Mouse (Mus musculus) thymus, postnatal 14 days (tissue): ENCODE measurements around the gene Cc2d1b.
A peak's percentile ranks its signal among the peaks of the same experiment; 100 is the strongest.

ENCODE experiments used
- DNase-seq: peaks from one replicate; pipeline ENCODE4 v3.0.0; 2021

The Cc2d1b gene

DNA sequence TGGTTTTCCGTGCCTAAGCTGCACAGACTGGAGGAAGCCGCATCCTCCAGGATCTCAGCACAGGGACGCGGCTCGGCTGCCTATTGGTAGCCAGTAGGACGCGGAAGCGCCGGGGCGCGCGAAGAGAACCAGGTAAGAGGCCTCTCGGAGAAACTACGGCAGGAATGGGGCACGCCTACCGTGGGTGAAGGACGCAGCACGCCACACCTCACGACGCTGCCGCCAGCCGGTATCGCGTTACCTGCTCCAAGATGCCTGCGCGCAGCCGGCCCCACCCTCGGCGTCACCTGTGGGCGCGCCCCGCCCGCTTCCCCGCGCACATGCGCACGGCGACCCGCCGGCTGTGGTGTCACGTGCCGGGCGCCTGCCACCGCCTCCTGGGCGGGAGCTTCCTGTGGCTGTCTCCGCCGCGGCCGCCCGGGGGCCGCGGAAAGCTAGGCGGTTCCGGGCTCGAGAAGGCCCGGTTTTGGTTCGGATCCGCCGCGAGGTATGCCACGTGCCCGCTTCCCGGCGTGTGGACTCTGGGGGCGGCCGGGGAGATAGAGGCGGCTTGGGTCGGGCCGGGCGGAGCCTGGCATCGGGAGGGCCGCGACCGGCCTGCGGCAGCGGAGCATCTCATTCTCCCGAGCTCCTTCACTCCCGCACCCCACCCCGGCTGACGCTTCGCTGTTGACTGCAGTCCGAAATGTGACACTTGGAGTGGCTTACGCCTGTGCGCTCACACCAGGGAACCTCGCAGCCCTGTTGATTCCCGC lies at the start of gene Cc2d1b:
Cc2d1b (plus strand) TSS at position 354 of the 755 bp plus-strand sequence.
- peak; percentile 94 for DNase-seq

DNA sequence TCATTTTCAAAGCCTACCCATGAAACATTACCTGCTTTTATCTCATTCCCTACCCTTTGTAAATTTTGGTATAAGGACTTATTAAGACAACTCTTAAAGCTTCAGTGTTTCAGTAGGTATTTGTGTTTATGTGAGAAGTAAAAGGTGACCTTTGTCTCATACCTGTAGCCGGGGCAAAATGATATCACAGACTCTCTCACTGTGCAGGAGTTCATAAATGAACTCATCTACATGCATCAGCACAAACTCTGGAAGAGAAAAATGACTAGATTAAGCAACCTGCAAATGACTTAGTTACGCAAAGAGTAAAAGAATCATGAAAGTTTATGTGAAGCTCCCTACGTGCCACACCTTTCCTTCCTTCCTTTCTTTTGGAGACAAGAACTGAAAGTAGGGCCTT lies 47.1 kb upstream of the Cc2d1b start:
- DNase-seq, result no peak

DNA sequence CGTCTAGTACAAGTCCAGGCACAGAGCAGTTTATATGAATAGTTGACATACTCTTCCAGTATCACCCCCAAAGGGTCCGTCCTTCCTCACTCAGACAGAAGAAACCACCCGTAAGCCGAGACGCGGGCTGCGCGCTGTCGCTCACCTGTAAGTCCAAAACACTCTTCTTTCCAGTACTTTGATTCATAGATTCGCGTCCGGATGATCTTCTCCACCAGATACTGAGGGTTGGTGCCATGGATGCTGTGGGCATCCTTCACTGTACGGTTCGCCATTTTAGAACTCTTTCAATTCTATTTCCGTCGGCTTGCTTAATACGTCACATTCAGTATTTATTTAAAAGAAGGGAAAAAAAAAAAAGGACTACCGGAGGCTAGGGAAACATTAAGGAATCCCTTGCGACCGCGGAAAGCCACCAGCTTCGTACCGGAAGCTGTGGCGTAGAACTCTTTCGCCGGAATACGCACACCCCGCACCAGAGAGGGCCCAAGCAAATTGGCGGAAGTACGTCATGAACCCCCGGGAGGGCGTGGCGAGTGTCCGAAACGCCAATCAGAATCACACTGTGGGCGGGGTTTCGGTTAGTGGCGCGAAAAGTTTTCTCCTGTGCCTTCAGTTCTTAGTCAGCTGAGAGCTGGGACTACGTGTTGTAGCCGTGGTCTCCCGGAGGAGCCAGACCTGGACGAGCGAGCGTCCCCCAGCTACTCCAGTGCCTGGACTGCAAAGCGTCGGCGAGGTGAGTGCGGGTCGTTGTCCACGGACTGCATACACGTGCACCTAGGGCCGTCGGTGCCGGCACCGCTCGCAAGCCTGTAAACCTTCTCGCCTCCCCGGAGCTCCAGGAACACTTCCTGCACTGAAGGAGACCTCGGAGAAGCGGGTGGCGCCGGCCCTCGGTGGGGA lies 40.6 kb upstream of the Cc2d1b start, which contains the start of the genes Prpf38a and Orc1:
Prpf38a (minus strand) TSS at position 497 of the 903 bp plus-strand sequence.
Orc1 (plus strand) TSS at position 584 of the 903 bp plus-strand sequence.
- DNase-seq, result peak; percentile 98

DNA sequence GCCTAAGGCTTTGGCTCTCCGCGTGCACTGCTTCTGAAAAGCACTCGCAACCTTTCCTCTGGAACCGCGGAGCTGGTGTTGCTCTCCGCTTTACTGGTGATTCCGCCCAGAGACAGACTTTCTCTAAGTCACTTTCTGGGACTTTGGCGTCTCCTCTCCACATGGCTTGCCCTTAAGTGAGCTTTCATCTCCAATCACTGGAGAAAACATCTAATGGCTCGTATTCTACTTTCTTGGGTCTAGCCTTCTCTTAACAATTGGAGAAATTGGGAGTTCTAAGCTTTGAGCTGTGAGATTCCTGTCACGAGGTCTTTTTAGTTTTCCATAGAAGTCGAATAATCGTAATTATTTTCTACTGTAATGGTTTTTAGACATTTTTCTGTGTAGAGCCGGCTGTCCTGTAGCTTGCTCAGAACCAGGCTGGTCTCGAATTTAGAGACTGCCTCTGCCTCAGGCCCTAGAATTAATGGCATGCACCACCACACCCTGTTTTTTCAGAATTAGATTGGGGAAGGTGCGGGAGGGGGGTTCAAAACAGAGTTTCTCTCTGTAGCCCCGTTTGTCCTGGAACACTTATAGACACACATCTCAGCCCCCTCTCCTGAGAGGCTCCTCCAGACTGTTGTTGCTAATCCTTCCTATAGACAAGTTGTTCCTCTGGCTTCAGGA lies 39.9 kb upstream of the Cc2d1b start:
- DNase-seq, result no peak

DNA sequence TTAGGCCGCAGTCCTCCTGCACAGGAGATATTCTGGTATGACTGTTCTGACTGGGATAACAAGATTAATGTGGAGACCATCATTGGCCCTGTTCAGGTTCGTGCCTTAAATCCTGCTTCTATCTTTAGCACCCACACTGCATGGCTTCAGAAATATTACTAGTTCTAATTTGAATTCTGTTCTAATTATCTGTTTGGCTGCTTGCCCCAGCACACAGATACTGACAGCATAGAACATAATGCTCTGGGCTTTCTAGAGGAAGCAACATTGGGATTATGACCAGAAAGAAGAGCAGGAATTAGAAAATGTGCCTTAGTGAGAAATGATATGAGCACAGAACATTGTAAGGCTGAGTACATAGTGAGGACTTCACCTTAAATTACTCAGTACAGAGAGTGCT lies 26.4 kb upstream of the Cc2d1b start:
- DNase-seq, result no peak

DNA sequence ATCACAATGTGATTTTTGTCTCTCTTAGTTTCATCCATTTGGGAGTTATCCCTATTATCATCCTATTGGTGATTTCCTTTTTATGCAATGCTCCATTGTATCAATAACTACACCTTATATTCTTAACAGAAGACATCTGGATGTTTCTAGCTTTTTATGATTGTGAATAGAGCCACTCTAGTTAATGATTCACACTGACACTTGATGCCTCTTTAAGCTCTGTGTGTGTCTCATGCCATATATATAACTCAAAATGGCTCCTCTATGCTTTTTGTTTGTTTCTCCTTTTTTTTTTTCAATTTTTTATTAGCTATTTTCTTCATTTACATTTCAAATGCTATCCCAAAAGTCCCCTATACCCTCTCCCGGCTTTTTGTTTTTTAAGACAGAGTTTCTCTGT lies 24.0 kb upstream of the Cc2d1b start:
- no peak for DNase-seq

DNA sequence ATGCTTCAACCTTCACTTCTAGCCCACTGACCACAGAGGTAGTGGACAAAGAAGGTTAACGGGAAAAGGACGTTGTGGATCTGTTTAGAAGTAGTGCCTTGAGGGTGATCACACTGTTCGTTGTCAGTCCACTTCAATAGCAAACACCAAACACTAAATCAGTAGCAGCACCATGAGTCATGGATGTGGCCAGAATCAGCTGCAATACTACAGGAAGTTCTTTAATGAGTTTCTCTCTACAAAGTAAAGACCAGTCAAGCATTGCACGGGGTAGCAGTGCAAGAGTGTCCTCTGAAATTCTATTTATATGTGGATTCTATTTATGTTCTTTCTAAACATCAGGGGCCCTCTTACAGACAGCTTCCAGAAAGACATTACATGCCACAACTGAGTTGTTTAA lies 21.4 kb upstream of the Cc2d1b start:
- DNase-seq, result no peak

DNA sequence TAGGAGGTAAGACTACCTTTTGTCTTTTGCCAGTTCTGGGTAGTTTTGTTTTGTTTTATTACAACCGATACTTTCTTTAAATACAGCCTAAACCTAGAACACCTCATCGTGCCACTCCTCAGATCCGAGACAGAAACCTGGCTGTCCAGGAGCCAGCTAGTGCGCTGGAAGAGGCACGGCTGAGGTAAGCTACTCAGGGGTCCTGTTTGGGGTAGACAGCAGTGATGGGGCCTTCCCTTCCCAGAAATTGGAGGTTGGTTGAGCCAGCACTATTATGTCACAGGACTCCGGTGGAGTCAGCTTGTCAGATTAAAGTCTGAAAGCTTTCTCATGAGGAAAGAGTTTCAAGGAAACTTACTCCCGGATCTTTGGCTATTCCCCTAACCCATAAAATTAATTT lies 17.9 kb upstream of the Cc2d1b start:
- no peak for DNase-seq

DNA sequence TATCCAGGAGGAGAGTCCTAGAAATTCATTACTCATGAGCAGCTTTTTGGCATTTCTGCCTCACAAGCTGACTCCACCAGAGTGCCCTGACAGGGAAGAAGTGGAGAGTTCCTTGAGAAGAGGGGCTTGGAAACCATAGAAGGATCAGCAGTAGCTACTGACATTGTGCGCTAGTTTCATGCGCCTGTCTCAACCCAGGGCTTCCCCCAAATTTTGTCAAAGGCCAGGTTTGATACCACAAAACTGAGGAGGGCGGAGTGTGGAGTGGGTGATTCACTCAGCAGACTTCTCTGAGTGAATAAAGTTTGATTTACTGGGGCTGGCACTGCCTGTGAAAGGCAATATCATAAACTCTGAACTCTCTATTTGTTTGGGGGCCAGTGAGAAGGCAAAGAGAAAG lies 11.1 kb upstream of the Cc2d1b start:
- no peak for DNase-seq

DNA sequence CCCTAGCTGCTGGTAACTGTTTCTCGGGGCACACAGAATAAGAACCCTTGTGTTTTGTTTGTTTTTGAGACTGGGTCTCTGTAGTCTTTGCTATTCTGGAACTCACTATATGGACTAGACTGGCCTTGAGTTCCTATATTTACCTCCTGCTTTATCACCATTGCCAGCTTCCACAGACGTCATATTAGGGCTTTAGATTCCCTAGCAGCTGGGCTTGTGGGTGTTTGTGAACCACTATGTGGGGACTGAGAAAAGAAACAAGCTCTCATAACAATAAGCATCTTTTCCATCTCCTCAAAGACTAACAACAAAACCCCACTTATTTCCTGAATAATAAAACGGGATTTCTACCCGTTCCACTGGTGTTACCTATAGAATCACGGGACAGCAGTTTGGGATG lies 8.8 kb upstream of the Cc2d1b start:
- DNase-seq, result no peak

DNA sequence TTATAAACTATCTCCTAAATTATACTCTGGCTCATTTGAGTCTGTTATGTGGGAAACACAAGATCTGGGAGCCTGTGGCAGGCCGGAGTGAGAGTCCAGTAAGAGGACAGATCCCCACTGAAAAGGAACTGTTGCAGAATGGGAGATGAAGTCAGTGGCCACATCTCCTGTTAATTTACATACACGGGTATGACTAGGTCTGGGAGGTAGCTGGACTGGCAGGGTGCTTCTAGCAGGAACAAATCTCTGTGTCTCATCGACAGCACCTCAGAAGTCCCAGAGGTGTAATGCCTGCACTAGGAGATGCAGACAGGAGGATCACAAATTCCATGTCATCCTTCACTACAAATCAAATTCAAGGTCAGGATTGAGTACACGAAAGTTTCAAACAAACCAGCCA lies 1.2 kb upstream of the Cc2d1b start:
- no peak for DNase-seq

DNA sequence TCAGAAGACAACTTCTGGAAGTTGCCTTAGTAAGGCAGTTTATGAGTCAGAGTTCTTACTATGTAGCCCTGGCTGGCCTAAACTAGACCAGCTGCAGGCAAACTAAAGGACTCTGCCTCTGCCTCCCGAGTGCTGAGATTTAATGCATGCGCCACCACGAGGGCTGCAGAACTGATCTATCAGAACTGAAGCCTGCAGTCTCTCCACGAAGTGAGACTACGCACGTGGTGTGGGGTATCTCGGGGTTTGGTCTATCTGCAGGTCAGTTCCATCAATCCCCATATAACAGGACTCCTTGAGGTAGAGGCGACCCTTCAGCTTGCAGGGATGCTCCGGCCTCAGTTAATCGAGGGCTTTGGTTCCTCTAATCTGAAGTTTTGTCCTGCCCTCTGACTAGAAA lies 575 bp upstream of the Cc2d1b start:
- DNase-seq, result peak; percentile 26

DNA sequence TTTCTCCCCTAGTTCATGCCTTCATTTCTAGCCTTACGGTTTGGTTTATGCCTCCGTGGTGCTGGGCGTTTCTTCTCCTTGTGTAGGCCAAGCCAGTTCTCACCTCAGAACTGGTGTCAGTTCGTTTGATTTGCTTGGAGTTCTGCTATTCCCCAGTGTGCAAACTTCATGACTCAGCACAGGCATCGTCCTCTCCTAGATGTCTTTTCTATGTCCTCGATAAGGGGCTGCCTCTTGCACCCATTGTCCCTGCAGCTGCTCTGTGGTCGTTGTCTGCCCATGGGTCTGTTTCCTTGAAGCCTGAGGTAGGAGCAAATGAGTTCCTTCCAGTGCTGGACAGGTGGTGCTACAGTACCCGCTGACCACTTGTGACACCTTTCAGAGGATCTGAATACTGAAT lies 796 bp downstream of the Cc2d1b start:
- DNase-seq, result peak; percentile 10

DNA sequence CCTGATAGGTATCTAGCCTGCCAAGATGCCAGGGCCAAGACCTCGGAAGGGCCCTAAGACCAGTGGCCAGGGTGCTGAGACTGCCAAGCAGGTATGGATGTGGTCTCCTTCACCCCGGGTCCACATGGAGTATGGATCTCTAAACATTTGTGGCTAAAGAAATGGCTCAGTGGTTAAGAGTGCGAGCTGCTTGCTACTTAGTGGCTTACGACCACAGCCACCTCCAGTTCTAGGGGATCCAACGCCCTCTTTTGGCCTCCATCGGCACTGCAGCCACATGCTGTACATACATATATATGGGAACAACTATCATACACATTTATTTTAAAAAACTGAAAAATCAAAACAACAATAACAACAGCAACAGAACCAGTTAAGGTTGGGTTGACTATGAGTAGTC lies 1.8 kb downstream of the Cc2d1b start:
- peak; percentile 33 for DNase-seq

DNA sequence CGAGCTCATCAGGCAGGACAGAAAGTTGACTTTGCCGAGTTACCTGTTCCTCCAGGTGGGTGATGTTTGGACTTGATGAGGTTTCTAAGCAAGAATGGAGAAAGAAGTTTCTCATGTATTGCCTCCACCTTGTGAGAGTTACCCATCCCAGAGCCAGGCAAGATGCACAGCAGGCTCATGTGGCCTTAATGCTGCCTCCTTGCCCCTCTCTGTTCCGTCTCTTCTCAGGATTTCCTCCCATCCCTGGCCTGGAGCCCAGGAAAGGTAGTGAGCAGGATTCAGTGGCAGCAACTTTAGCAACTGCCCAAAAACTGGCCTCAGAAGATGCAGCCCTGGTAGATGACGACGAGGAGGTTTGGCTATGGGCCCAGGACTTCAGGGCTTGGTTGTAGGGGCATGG lies 7.3 kb downstream of the Cc2d1b start:
- no peak for DNase-seq

DNA sequence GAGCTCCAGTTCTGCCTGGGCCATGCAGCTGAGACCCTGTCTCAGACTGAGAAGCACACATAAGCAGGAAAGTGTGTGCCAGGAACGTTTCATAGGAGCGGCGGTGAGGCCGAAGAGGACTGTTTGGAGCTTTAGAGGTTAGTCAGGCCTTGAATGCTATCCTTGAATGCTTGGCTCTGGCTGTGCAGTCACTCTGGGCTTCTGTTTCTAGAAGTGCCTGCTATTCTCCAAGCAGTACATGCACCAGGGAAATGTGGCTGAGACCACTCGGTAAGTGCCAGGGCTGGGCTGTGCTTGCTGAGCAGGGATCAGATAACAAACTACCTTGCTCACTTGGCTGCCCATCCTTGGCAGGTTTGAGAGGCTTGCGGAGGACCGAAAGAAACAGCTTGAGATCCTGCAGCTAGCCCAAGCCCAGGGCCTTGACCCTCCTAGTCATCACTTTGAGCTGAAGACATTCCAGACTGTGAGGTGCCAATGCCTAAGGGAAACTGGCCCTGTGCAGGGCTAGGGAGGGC lies 9.7 kb downstream of the Cc2d1b start:
- DNase-seq, result no peak

DNA sequence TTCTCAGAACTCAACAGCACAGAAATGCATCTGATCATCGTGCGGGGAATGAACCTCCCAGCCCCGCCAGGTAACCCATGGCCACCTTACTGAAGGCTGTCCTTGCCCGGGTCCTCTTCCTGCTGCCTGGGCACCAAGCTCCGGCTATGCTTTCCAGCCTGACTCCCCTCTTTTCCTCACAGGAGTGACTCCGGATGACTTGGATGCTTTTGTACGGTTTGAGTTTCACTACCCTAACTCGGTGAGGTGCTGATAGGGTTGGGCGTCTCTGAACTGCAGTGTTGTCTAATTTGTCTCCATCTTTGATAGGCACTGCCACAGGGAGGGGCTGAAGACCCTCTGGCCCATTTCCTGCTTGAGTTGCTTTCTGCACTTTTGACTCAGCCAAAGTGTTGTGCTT lies 10.4 kb downstream of the Cc2d1b start:
- DNase-seq, result no peak

DNA sequence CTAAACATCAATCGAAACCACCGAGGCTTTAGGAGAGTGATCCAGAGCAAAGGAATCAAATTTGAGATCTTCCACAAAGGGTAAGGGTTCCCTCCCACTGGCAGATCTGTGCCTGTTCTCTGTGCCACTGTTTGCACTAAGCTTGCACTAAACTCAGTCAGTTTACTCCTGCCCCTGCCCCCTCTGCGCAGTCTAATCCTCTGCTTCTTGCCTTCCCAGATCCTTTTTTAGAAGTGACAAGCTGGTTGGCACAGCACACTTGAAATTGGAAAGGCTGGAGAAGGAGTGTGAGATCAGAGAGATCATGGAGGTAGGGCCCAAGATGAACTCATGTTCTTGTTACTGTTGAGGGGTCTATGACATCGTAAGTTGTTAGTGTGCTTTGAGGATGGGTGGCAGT lies 11.9 kb downstream of the Cc2d1b start:
- DNase-seq, result no peak

DNA sequence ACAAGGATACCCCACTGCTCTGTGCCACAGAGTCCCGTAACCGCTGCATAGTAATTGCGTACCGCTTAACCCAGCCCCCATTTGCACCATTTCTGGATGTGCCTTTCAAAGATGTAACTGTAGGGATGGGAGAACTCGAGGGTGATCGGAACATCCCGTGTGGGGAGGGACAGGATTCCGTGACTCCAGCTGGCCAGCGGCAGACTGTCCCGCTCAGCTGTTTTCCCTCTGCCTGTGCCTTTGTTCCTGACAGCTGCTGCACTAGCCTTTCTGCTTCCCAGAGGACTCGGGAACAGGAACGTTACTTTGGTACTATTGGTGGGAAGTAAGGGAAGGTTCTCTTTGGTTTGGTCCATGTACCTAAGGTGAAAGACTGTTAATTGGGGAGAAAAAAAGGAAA lies 14.0 kb downstream of the Cc2d1b start:
- DNase-seq, result no peak

DNA sequence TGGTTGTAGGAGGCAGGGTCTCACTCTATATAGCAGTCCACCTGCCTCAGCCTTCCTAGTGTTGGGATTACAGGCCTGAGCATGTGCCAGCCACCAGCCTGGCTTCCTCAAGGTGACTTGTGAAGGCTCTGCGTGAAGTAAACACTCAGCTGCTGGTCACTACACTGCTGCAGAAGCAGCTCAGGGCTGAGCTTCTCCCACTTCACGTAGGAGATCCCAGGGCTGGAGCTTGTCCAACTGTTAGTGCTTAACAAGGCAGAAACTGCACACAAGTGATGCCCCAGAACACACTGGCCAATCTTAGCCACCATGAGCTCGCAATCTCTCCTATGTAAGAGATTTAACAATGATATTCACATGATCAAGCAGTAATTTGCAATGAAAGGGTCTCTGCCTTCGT lies 15.0 kb downstream of the Cc2d1b start:
- no peak for DNase-seq

DNA sequence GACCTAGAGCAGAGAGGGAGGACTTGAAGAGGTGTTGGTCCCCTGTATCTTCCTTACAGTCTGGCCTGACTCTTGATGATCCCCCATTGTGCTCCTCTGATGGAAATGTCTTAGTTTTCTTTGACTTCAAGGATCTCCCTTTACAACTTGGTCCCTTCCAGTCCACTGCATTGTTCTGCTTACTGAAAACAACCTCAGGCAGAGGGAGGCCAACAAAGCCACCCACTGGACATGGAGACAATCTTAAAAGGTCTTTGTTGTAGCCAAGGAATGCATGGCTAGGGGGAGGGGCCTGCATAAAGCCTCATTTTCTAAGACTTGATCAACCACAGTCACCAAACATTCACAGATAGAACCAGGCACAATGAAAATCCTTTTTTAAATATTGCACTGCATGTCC lies 15.4 kb downstream of the Cc2d1b start:
- DNase-seq, result no peak

DNA sequence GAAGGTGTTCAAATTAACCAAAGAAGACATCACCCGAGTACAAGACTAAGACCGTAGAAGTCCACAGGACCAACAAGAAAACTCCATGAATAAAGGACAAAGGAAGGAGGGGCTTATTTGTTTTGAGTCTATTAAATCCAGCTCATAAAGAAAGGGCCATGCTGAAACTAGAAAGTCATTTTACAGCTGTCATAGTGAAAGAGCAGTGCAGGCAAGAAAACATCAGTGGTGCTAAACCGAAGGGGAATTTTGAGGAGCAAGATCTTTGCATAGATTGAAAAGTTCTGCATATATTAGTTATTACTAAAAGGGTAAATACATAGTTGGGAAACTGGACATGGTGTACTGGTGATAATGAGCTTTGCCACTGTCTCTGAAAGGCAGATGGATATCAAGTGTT lies 18.0 kb downstream of the Cc2d1b start:
- no peak for DNase-seq

DNA sequence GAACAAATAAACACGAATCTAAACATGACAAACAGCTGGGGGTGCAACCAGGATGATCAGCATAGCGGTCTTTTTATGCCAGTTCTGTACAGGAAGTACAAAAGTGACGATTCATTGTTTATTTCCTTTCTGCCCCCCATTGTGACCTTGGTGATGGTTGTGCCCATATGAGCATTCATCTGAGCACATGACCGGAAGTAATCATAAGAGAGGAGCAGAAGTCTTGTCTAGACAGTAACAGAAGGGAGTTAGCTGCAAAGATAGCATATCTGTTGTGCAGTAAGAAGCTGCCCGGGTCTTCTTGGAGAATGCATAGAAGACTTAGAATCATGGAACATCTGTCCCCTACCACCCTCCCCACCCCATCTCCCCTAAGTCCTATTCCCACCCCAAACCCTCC lies 19.0 kb downstream of the Cc2d1b start:
- DNase-seq, result peak; percentile 15
